Mouse (Mus musculus) spleen, adult 2 months (tissue): ENCODE results near the gene Cacna2d3.

Experiments used
- CTCF ChIP-seq: fragments of 200-500 bp; IDR thresholded peaks from 2 replicates; pipeline ENCODE4 v1.5.1; 2011; ENCODE audit warnings: mild to moderate bottlenecking, inconsistent platforms; ENCODE audit not compliant: insufficient read depth, insufficient read length, insufficient replicate concordance; ENCODE audit errors: extremely low read depth
- POLR2A ChIP-seq: fragments of 200-500 bp; IDR thresholded peaks from 2 replicates; pipeline ENCODE4 v1.6.1; 2011; ENCODE audit warnings: low read depth, low read length, inconsistent platforms

- TF ChIP-seq CTCF = no peak
- no peak for TF ChIP-seq POLR2A
Observed at GRCm38 (mm10) chr14:29657006-29657405, 64.7 kb downstream of the Cacna2d3 start.
